Mouse (Mus musculus) kidney, postnatal 25 days (tissue): ENCODE measurements around the gene Zfp985.
"Not testable (repeated sequence)": the region's sequence is repeated elsewhere in the genome, so short reads cannot be mapped to it uniquely, and the experiment has no call there.

Experiments
- DNase-seq, 2 experiments: peaks; one replicate each; pipeline ENCODE4 v3.0.0; 2021; ENCODE audit warnings: mixed read lengths in 2 of 2

The Zfp985 gene

GRCm38 (mm10) chr4:147605521-147605920 is 52.4 kb downstream of the Zfp985 start:
- peak in 1 of 2 experiments; percentile 36 for DNase-seq

- DNase-seq = peak in 1 of 2 experiments; percentile 30
These were observed 53.4 kb downstream of the Zfp985 start for GRCm38 (mm10) chr4:147606511-147606910.

DNA sequence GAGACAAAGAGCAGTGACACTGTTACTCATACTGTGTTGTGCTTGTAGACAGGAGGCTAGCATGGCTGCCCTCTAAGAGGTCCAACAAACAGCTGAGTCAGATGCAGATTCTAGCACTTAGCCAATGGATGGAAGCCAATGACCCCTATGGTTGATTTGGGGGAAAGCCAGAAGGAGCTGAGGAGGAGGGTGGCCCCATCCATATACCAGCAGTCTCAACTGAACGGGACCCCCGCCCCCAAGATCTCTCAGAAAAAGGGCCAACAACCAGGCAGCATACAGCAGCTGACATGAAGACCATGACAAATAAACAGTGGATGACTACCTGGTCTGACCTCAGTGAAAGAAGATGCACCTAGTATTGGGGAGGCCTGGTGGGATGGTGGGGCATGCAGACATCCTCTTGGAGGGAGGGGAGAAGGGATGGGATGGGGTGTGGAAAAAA is 80.8 kb downstream of the Zfp985 start:
- not testable (repeated sequence) for DNase-seq
